Mouse (Mus musculus) E14TG2a.4 (cell line): ENCODE measurements around the gene Pmm1.

Experiments
- CTCF ChIP-seq: conservative IDR thresholded peaks from 2 replicates; pipeline ENCODE4 v1.5.1; 2014; ENCODE audit warnings: low read length
- NANOG ChIP-seq: IDR thresholded peaks from 2 replicates; pipeline ENCODE4 v1.6.1; 2014; ENCODE audit warnings: borderline replicate concordance, low read length, mixed read lengths

DNA sequence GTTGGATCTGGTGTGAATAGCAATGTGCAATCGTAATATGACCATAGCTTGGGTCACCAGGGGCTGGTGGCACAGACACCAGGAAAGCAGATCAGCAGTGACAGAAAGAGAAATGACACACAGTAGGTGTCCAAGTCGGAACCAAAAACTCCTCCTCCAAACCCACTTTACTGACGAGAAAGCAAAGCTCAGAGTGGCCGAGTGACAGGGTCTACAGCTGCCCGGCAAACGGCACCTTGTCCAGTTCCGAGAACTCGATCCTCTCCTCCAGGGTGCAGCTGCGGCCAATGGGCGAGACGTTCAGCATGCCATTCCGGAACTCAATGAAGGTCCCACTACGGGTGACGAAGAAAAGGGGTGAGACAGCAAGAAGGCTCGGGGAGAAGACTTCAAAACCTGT is 5.3 kb downstream of the Pmm1 start:
- TF ChIP-seq CTCF (no peak), NANOG (no peak)
